Mouse (Mus musculus) G1E (cell line): ENCODE results near the gene Gm20695. TPM values are rescaled to one million over a fixed set of nuclear protein-coding genes. Genes with fewer than 3 reads are reported as not detected.
"Not testable (repeated sequence)": the region's sequence is repeated elsewhere in the genome, so short reads cannot be mapped to it uniquely, and the experiment has no call there.

Experiments
- ATAC-seq: 2 replicates; pipeline ENCODE4 v1.8.0; 2016; ENCODE audit warnings: mild to moderate bottlenecking; ENCODE audit not compliant: insufficient number of reproducible peaks, poor library complexity, low FRiP score, severe bottlenecking; ENCODE audit errors: extremely low read depth
- DNase-seq: peaks from one replicate; pipeline ENCODE4 v3.0.0; 2012; ENCODE audit warnings: low spot score
- H3K27me3 ChIP-seq: 2 replicates; pipeline ENCODE4 v1.6.1; 2012; ENCODE audit warnings: mild to moderate bottlenecking, low read length, inconsistent platforms; ENCODE audit not compliant: insufficient read depth
- H3K36me3 ChIP-seq: replicated peaks from 2 replicates; pipeline ENCODE3; 2012; ENCODE audit warnings: mild to moderate bottlenecking, inconsistent platforms
- H3K4me1 ChIP-seq: 2 replicates; pipeline ENCODE4 v1.6.1; 2012; ENCODE audit warnings: low read depth, low read length, inconsistent platforms, mixed read lengths; ENCODE audit not compliant: insufficient read depth
- H3K4me3 ChIP-seq: 2 replicates; pipeline ENCODE4 v1.5.1; 2012; ENCODE audit warnings: low read depth, mild to moderate bottlenecking, inconsistent platforms, low read length, moderate library complexity, mixed read lengths
- H3K9me3 ChIP-seq: replicated peaks from 2 replicates; pipeline ENCODE4 v1.6.1; 2012; ENCODE audit warnings: inconsistent platforms
- CTCF ChIP-seq: IDR thresholded peaks from 2 replicates; pipeline ENCODE4 v1.5.1; 2012; ENCODE audit warnings: low read depth, low read length, inconsistent platforms, mixed read lengths
- GATA1 ChIP-seq: IDR thresholded peaks from 2 replicates; pipeline ENCODE4 v1.6.1; 2012; ENCODE audit warnings: borderline replicate concordance, low read length, inconsistent platforms, mixed read lengths
- GATA2 ChIP-seq: IDR thresholded peaks from 2 replicates; pipeline ENCODE4 v1.6.1; 2012; ENCODE audit warnings: low read depth, low read length, inconsistent platforms, borderline replicate concordance
- POLR2AphosphoS5 ChIP-seq: IDR thresholded peaks from 2 replicates; pipeline ENCODE4 v1.6.1; 2012; ENCODE audit warnings: low read depth, low read length, inconsistent platforms; ENCODE audit not compliant: insufficient replicate concordance
- TAL1 ChIP-seq: conservative IDR thresholded peaks from 2 replicates; pipeline ENCODE4 v1.6.1; 2012; ENCODE audit warnings: low read depth, low read length, inconsistent platforms, mixed read lengths
- polyA plus RNA-seq: library from polyadenylated mRNA; stranded (reverse); fragments of >175 nt; gene quantifications from 2 replicates; pipeline ENCODE4 v1.2.3, GENCODE M21; 2012
- total RNA-seq, 2 experiments: library from RNA; stranded (forward) in 1 of 2; stranded (reverse) in 1 of 2; fragments of 200-1000 nt in 1 of 2; fragments of >200 nt in 1 of 2; fragmentation: Nextera tagmentation in 1 of 2; gene quantifications; 2 replicates each; pipeline ENCODE4 v1.2.3; 2014 to 2017

The Gm20695 gene
- total and polyA plus RNA-seq, 3 experiments: 0.33 TPM; not detected in 2

- peaks cover 23% of the 10 kb centered on the region for H3K4me1 ChIP-seq
- DNase-seq (no peak), ATAC-seq (no peak)
- H3K4me3 ChIP-seq: peak overlapping the region; percentile 92; the same call in 1 of the 2 replicates
- TF ChIP-seq GATA2 (no peak), POLR2AphosphoS5 (no peak), CTCF (no peak), GATA1 (no peak), TAL1 (no peak)
- no peaks in the 10 kb centered on the region for H3K36me3 ChIP-seq
- peaks cover 4% of the 10 kb centered on the region; the same call in 1 of the 2 replicates for H3K27me3 ChIP-seq
- H3K9me3 ChIP-seq: no peaks in the 10 kb centered on the region
Measured at GRCm38 (mm10) chr16:3847871-3848270, 36.6 kb upstream of the Gm20695 start.

GRCm38 (mm10) chr16:3848416-3848815 lies 36.0 kb upstream of the Gm20695 start:
- peaks cover 19% of the 10 kb centered on the region for H3K4me1 ChIP-seq
- no peaks in the 10 kb centered on the region for H3K9me3 ChIP-seq
- H3K27me3 ChIP-seq: 0 out of 2 replicates have a peak, but pooled peaks cover 3% of the 10 kb centered on the region
- no peak for ATAC-seq
- TF ChIP-seq TAL1 (no peak), POLR2AphosphoS5 (no peak), GATA2 (no peak), CTCF (no peak), GATA1 (no peak)
- H3K36me3 ChIP-seq: no peaks in the 10 kb centered on the region
- no peak overlapping the region for H3K4me3 ChIP-seq
- no peak for DNase-seq

GRCm38 (mm10) chr16:3851301-3851700 lies 33.1 kb upstream of the Gm20695 start:
- not testable (repeated sequence) for H3K9me3 ChIP-seq, H3K27me3 ChIP-seq, H3K36me3 ChIP-seq, DNase-seq, H3K4me3 ChIP-seq, ATAC-seq
- H3K4me1 ChIP-seq: peaks cover 19% of the 10 kb centered on the region

GRCm38 (mm10) chr16:3852586-3852985 lies 31.9 kb upstream of the Gm20695 start:
- Histone ChIP-seq H3K27me3 (no peaks in the 10 kb centered on the region), H3K36me3 (peaks cover 6% of the 10 kb centered on the region), H3K4me1 (peaks cover 6% of the 10 kb centered on the region), H3K9me3 (no peaks in the 10 kb centered on the region), H3K4me3 (no peak overlapping the region)
- TF ChIP-seq TAL1 (no peak), GATA1 (no peak)
- ATAC-seq (no peak), DNase-seq (no peak)

- TF ChIP-seq GATA2 (no peak), GATA1 (no peak), TAL1 (no peak), CTCF (no peak), POLR2AphosphoS5 (no peak)
- ATAC-seq: no peak
- H3K4me1 ChIP-seq: no peaks in the 10 kb centered on the region; the same call in 1 of the 2 replicates
- DNase-seq: no peak
- no peaks in the 10 kb centered on the region for H3K27me3 ChIP-seq
- H3K36me3 ChIP-seq: peaks cover 6% of the 10 kb centered on the region
- no peaks in the 10 kb centered on the region for H3K9me3 ChIP-seq
- H3K4me3 ChIP-seq: no peak overlapping the region
Measured at GRCm38 (mm10) chr16:3854437-3855182, 29.8 kb upstream of the Gm20695 start.

GRCm38 (mm10) chr16:3855776-3856175 lies 28.7 kb upstream of the Gm20695 start:
- peaks cover 10% of the 10 kb centered on the region for H3K36me3 ChIP-seq
- ATAC-seq: no peak
- no peak overlapping the region for H3K4me3 ChIP-seq

GRCm38 (mm10) chr16:3859254-3859653 lies 25.2 kb upstream of the Gm20695 start:
- Histone ChIP-seq H3K9me3 (no peaks in the 10 kb centered on the region), H3K27me3 (no peaks in the 10 kb centered on the region), H3K4me3 (no peak overlapping the region), H3K4me1 (no peaks in the 10 kb centered on the region; the same call in 1 of the 2 replicates), H3K36me3 (peaks cover 26% of the 10 kb centered on the region)
- DNase-seq: no peak
- no peak for TF ChIP-seq POLR2AphosphoS5
- TF ChIP-seq CTCF: no peak
- no peak for TF ChIP-seq GATA1
- TF ChIP-seq GATA2: no peak
- TF ChIP-seq TAL1: no peak
- no peak for ATAC-seq

More at GRCm38 (mm10) chr16:3855776-3856175, 28.7 kb upstream of the Gm20695 start:
- Histone ChIP-seq H3K27me3 (no peaks in the 10 kb centered on the region), H3K4me1 (no peaks in the 10 kb centered on the region; the same call in 1 of the 2 replicates), H3K9me3 (no peaks in the 10 kb centered on the region)
- no peak for TF ChIP-seq CTCF
- no peak for TF ChIP-seq TAL1
- no peak for TF ChIP-seq GATA2
- no peak for TF ChIP-seq GATA1
- TF ChIP-seq POLR2AphosphoS5: no peak
- DNase-seq: no peak
